Mouse (Mus musculus) heart, embryonic 14.5 days (tissue): ENCODE measurements at regions not wholly inside any gene's neighbourhood (a gene's known extent, or its start where the extent isn't known, plus 50 kb on each side); places are given as distances from the start of the nearest gene placed in this dataset.

Experiments used
- ATAC-seq: fragments of 200-750 bp; cut with Nextera tagmentation; 2 replicates; pipeline ENCODE4 v1.8.0; 2017; ENCODE audit warnings: low read depth, moderate TSS enrichment; ENCODE audit not compliant: insufficient number of reproducible peaks, insufficient read depth, low FRiP score
- H3K27ac ChIP-seq, 2 experiments: fragments of 200-500 bp in 1 of 2; fragments of 300-500 bp in 1 of 2; sonication (generic) in 1 of 2; replicated peaks in 1 of 2; 2 replicates each; pipeline ENCODE4 v1.5.1; 2012 to 2014; ENCODE audit warnings: low read depth in 2 of 2, low read length in 2 of 2, control low read depth in 1 of 2, mild to moderate bottlenecking in 1 of 2, mixed read lengths in 1 of 2; ENCODE audit not compliant: control insufficient read depth in 1 of 2, insufficient read depth in 1 of 2
- H3K27me3 ChIP-seq: fragments of 300-500 bp; sonication (generic); 2 replicates; pipeline ENCODE4 v1.6.1; 2014; ENCODE audit warnings: mild to moderate bottlenecking, low read length, control low read depth; ENCODE audit not compliant: control insufficient read depth, insufficient read depth
- H3K36me3 ChIP-seq: fragments of 300-500 bp; sonication (generic); 2 replicates; pipeline ENCODE4 v1.6.1; 2014; ENCODE audit warnings: mild to moderate bottlenecking, control low read depth, low read length, mixed read lengths; ENCODE audit not compliant: control insufficient read depth, insufficient read depth
- H3K4me1 ChIP-seq, 2 experiments: fragments of 200-500 bp in 1 of 2; fragments of 300-500 bp in 1 of 2; sonication (generic) in 1 of 2; 2 replicates each; pipeline ENCODE4 v1.6.1; 2012 to 2014; ENCODE audit warnings: low read length in 2 of 2, control low read depth in 1 of 2, mixed read lengths in 1 of 2; ENCODE audit not compliant: control insufficient read depth in 2 of 2, insufficient read depth in 2 of 2
- H3K4me2 ChIP-seq: fragments of 300-500 bp; sonication (generic); 2 replicates; pipeline ENCODE4 v1.6.1; 2014; ENCODE audit warnings: mild to moderate bottlenecking, low read length
- H3K4me3 ChIP-seq, 2 experiments: fragments of 200-500 bp in 1 of 2; fragments of 300-500 bp in 1 of 2; sonication (generic) in 1 of 2; 2 replicates each; pipeline ENCODE4 v1.5.1; 2012 to 2014; ENCODE audit warnings: low read length in 2 of 2, mild to moderate bottlenecking in 2 of 2, control low read depth in 1 of 2, low read depth in 1 of 2, moderate library complexity in 1 of 2; ENCODE audit not compliant: control insufficient read depth in 1 of 2, insufficient read depth in 1 of 2
- H3K9ac ChIP-seq: fragments of 300-500 bp; sonication (generic); 2 replicates; pipeline ENCODE4 v1.6.1; 2014; ENCODE audit warnings: mild to moderate bottlenecking, low read length
- H3K9me3 ChIP-seq: fragments of 300-500 bp; sonication (generic); 2 replicates; pipeline ENCODE4 v1.6.1; 2016; ENCODE audit warnings: low read length, control low read depth; ENCODE audit not compliant: control insufficient read depth
- WGBS: fragments of 180-500 bp; shearing (Covaris S2); extraction: QIAGEN DNeasy Blood & Tissue Kit; methylation state at CpG from one replicate; pipeline ENCODE4 v1.1.7; 2014; 5-methylcytosine and 5-hydroxymethylcytosine counted together

DNA sequence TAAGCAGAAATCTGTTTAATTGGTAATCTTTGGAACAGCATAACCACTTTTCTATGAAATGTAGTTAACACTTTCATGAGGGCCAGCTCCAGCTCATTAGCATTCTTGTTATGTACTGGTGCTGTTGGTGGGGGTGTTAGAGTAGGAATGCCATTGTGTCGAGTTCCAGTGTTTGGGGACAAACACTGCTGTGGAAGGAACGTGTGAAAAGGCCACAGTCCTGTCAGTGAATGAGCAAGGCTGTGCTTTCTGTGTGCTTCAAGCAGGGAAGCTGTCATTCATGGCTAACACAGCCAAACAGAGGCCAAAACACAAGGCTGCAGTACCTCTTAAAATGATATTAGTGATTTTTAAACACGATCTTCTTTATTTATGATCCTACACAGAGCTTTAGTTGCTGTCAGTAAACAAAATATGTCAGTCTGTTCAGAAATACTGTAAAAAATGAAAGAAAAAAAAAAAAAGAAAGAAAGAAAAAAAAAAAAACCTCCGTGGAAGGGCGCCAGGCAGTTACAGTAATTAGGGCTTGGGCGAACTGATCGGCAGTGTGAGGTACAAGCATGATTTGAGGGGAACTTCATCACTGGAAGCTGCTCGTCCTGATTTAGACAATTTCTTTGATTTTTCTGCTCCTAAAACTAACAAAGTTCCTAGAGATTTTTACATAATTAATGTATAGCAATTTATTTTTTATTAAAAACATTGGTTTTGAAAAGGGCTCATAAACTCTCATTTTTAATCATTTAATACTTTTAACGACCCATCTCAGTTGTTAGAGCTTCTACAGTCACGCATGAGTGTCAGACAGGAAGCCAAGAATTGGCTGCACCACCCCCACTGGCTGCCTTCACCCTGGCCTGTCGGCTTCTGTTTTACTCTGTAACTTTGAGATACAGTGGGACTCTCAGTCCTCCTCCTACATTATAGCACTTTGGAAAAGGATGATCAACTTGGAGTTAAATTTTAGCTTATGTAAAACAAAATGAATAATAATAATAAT, 80.8 kb upstream of the Dnajc24 start:
- ATAC-seq: no peak
- no peaks in the 10 kb centered on the region for H3K36me3 ChIP-seq
- H3K9ac ChIP-seq: no peak overlapping the region
- WGBS: 51% methylated on average over 11 of the region's 11 CpGs
- no peaks in the 10 kb centered on the region for H3K9me3 ChIP-seq
- no peak overlapping the region for H3K27ac ChIP-seq
- H3K4me1 ChIP-seq: no peaks in the 10 kb centered on the region
- no peak overlapping the region for H3K4me3 ChIP-seq
- no peak overlapping the region for H3K4me2 ChIP-seq
- no peaks in the 10 kb centered on the region for H3K27me3 ChIP-seq

DNA sequence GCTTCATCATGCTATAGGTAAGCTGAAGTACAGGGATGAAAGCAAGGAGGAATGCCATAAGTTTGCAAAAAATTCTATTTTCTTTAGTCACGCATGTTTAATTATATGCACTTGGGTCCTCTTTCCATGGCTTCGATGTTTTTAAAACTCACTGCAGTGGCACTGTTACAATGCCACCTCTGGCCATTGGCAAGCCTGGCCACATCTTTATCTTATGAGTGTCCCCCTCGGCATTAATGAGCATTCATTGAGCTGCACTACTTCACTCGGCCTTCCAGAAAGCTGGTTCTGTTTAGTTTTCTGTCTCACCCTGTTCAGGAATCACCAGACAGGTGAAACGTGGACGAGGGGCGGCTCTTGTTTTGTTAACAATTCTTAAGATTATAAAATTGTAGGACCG, 79.7 kb upstream of the Dnajc24 start:
- Histone ChIP-seq H3K36me3 (no peaks in the 10 kb centered on the region), H3K9ac (no peak overlapping the region), H3K27ac (no peak overlapping the region), H3K9me3 (no peaks in the 10 kb centered on the region), H3K4me3 (no peak overlapping the region), H3K4me2 (no peak overlapping the region), H3K4me1 (no peaks in the 10 kb centered on the region), H3K27me3 (no peaks in the 10 kb centered on the region)
- no peak for ATAC-seq
- WGBS: 64% methylated on average over 8 of the region's 8 CpGs

DNA sequence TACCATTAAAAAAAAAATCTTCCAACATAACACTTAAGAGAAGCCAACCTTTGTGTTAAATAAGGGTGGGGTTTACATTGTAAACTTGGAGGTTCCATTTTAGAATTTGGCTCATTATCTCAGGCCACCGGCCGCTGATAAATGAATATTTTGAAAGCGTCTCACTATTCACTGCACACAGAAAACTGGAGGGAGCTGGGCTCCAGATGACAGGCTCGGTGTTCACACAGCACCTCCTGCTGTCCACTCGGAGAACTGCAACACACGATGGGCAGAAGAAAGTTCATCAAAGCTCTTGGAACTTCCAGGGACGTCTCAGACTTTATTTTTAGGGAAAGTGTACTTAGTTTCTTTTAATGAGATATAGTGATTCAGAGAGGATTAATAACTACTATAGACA, 78.6 kb upstream of the Dnajc24 start:
- Histone ChIP-seq H3K36me3 (no peaks in the 10 kb centered on the region), H3K27ac (no peak overlapping the region), H3K4me3 (no peak overlapping the region), H3K27me3 (no peaks in the 10 kb centered on the region), H3K4me1 (no peaks in the 10 kb centered on the region), H3K4me2 (no peak overlapping the region), H3K9ac (no peak overlapping the region), H3K9me3 (no peaks in the 10 kb centered on the region)
- WGBS: 3% methylated on average over 7 of the region's 7 CpGs
- no peak for ATAC-seq

DNA sequence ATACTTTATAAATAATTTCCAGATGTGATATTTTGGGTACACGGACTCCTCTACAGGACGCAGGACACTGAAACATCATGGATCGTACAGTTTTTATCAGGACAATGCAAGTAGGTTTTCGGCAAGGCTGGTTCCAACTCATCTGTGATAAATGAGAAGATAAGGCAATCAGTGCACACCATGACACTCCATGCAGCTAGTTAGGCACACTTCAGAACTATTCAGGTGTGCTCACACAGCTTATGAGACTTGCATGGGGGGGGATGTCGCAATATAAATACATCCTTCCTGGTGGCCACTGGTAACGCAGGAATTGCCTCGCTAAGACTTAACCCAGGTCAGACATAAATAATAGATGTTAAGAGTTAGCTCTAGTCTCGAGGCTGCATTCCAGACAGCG, 77.3 kb upstream of the Dnajc24 start:
- Histone ChIP-seq H3K4me3 (no peak overlapping the region), H3K27ac (no peak overlapping the region), H3K27me3 (no peaks in the 10 kb centered on the region), H3K4me1 (no peaks in the 10 kb centered on the region), H3K9ac (no peak overlapping the region), H3K9me3 (no peaks in the 10 kb centered on the region), H3K4me2 (no peak overlapping the region), H3K36me3 (no peaks in the 10 kb centered on the region)
- 77% methylated on average over 9 of the region's 9 CpGs for WGBS
- ATAC-seq: no peak

DNA sequence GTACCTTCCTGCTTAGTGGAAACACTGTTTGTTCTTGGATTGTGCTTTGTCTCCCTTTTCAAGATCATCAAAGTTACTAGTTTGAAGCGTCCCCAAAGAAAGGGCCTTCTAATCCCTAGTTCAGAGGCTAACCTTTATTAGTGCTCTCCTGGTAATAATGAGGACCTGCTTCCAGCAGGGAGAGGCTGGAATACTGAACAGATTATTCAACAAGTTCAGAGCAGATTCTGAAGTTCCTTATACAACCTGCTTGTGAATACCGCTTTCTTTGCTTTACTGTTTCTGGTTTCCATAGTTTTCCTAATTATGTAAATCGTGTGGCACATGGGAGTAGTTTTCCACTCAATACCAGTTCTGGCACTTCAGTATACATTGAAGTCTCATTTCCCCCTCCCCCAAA, 75.2 kb upstream of the Dnajc24 start:
- ATAC-seq: no peak
- no peaks in the 10 kb centered on the region for H3K4me1 ChIP-seq
- no peak overlapping the region for H3K9ac ChIP-seq
- H3K27me3 ChIP-seq: no peaks in the 10 kb centered on the region
- no peaks in the 10 kb centered on the region for H3K9me3 ChIP-seq
- H3K4me2 ChIP-seq: no peak overlapping the region
- WGBS: 72% methylated on average over 3 of the region's 3 CpGs
- no peak overlapping the region for H3K27ac ChIP-seq
- H3K4me3 ChIP-seq: no peak overlapping the region
- no peaks in the 10 kb centered on the region for H3K36me3 ChIP-seq

DNA sequence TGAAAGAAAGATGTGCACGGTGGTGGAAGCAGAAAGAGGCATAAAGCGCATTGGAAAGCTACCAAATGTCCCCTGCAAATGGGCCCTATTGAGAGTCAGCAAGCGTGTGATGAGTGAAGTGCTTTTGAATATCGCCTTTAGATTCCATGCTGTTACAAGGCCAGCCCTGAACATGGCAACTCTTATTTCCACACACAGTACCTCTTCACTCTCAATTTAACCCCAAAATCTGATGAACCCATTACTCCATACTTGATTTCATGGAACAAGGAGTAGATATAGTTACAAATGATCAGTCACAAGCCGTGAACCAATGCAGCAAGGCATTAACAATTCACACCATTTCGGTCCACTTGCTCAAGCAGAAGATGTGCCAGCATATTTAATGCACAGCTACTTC, 71.1 kb upstream of the Dnajc24 start:
- Histone ChIP-seq H3K4me2 (no peak overlapping the region), H3K4me3 (no peak overlapping the region), H3K4me1 (no peaks in the 10 kb centered on the region), H3K27ac (no peak overlapping the region), H3K9me3 (no peaks in the 10 kb centered on the region), H3K36me3 (no peaks in the 10 kb centered on the region), H3K9ac (no peak overlapping the region), H3K27me3 (no peaks in the 10 kb centered on the region)
- WGBS: 85% methylated on average over 6 of the region's 6 CpGs
- ATAC-seq: no peak

DNA sequence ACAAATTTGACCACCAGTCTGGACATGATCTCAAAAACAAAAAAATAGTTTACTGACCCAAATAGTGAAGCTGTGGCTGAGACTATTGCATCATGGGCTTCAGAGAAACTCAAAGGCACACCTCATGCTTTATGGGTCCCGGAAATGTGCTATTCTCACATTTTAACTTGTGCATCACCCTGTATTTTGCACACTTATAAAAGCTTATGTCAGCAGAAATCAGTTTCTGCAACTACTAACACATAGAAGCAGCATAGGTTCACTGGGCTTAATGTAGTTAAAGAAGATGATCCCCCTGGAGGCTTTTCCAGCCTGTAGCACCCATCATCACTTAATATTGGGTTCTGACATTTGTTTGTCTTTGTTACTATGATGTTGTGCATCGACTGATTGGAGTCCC, 61.0 kb upstream of the Dnajc24 start:
- H3K9ac ChIP-seq: no peak overlapping the region
- no peak for ATAC-seq

More for the DNA sequence above, 61.0 kb upstream of the Dnajc24 start:
- Histone ChIP-seq H3K27ac (no peak overlapping the region), H3K36me3 (no peaks in the 10 kb centered on the region), H3K4me3 (no peak overlapping the region), H3K27me3 (no peaks in the 10 kb centered on the region), H3K9me3 (no peaks in the 10 kb centered on the region), H3K4me2 (no peak overlapping the region), H3K4me1 (no peaks in the 10 kb centered on the region)
- 77% methylated on average over 2 of the region's 2 CpGs for WGBS
